Mouse (Mus musculus) 3T3-L1 (cell line): Measurements from ENCODE around the gene Lrpprc.

Source experiments
- DNase-seq: peaks from one replicate; pipeline ENCODE4 v3.0.0-alpha.2; 2015; ENCODE audit warnings: low read depth, low spot score

Lrpprc gene

GRCm38 (mm10) chr17:84672376-84673369 lies 117.9 kb downstream of the Lrpprc start:
- DNase-seq = no peak

- no peak for DNase-seq
Observed at GRCm38 (mm10) chr17:84667848-84668247, 122.7 kb downstream of the Lrpprc start.

- DNase-seq = no peak
Observed at GRCm38 (mm10) chr17:84665691-84666090, 124.9 kb downstream of the Lrpprc start.

- DNase-seq = no peak
Observed at GRCm38 (mm10) chr17:84665053-84665452, 125.5 kb downstream of the Lrpprc start.

GRCm38 (mm10) chr17:84658951-84659350 lies 131.6 kb downstream of the Lrpprc start:
- no peak for DNase-seq

- no peak for DNase-seq
Observed at GRCm38 (mm10) chr17:84658195-84658594, 132.4 kb downstream of the Lrpprc start.

GRCm38 (mm10) chr17:84657782-84658181 lies 132.8 kb downstream of the Lrpprc start:
- DNase-seq = no peak

- peak; percentile 6 for DNase-seq
Observed at GRCm38 (mm10) chr17:84657422-84657732, 133.2 kb downstream of the Lrpprc start.

GRCm38 (mm10) chr17:84656653-84657421 lies 133.8 kb downstream of the Lrpprc start:
- no peak for DNase-seq

GRCm38 (mm10) chr17:84656205-84656604 lies 134.4 kb downstream of the Lrpprc start:
- DNase-seq = no peak
